Mouse (Mus musculus): ENCODE measurements at regions not wholly inside any gene's neighbourhood (a gene's known extent, or its start where the extent isn't known, plus 50 kb on each side); places are given as distances from the start of the nearest gene placed in this dataset.
"Not testable (repeated sequence)": the region's sequence is repeated elsewhere in the genome, so short reads cannot be mapped to it uniquely, and the experiment has no call there.

DNA sequence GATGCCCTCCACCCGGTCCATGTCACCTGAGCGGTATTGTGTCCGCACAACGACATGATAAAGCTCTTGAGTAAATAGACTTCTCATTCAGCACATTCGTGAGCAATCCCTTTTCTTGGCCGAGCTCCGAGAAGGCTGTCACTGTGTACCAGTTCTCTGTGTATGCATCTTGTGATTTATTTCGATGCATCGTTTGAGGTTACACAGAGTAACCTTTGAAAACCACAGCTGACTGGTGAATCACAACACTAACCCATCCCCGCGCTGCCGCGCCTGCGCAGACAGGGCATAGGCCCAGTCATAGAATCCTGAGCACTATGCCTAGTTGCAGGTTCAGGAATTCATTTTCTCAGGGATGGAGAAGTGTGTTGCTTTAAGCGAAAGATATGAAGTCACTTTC is 201.4 kb downstream of the Med10 start:
- DNase-seq (ENCODE audit: low spot score in 2 of 2) = no peak

DNA sequence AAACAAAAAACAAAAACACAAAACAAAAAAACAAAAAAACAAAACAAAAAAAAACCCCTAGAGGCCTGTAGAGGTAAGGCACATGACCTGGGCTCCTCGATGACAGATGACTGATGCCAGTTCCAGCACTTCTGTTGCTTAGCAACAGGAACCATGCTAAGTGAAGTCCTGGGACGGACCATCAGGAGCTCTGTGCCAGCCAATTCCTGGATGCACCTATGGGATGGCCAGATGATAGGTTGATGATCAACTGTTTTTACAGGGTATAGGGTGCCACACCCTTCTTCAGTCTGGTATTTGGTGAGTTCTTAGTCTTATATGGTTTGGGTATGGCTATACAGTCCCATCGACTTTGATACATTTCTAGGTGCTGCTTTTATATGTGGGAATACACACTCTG is 209.9 kb downstream of the Med10 start:
- DNase-seq (ENCODE audit: low spot score in 2 of 2) = no peak

DNA sequence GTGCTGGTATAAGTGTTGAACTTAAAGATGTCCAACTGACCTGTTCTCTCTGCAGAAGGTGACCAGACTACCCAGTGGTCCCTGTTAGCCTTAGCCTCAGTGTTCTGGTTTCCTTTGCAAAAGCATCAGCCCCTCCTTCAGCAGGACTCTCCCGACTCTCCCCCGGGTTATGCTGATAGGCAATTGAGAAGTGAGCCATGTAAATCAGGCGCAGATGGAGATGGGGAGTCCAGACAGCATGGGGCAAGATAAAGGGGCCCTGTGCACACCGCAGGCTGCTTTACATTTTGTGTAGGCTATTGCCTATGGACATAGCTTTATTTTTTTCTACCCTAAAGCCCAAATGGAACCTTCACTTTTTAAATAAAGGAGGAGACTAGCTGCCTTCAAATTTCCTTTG is 213.0 kb downstream of the Med10 start:
- no peak for DNase-seq (ENCODE audit: low spot score in 2 of 2)

DNA sequence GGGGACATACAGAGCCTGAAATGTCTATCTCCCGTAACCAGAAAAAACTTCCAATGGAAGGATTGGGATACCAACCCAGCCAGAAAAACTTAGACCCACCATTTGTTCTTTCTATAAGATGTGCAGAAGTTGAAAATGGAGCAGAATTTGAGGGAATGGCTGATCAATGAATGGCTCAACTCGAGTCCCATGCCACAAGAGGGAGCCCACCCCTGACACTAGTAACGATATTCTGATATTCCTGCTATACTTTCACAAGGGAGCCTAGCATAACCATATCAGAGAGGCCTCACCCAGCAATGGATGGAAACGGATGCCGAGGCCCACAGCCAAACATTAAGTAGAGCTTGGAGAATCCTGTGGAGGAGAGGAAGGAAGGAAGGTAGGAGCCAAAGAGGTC is 215.3 kb downstream of the Med10 start:
- no peak for DNase-seq (ENCODE audit: low spot score in 2 of 2)

DNA sequence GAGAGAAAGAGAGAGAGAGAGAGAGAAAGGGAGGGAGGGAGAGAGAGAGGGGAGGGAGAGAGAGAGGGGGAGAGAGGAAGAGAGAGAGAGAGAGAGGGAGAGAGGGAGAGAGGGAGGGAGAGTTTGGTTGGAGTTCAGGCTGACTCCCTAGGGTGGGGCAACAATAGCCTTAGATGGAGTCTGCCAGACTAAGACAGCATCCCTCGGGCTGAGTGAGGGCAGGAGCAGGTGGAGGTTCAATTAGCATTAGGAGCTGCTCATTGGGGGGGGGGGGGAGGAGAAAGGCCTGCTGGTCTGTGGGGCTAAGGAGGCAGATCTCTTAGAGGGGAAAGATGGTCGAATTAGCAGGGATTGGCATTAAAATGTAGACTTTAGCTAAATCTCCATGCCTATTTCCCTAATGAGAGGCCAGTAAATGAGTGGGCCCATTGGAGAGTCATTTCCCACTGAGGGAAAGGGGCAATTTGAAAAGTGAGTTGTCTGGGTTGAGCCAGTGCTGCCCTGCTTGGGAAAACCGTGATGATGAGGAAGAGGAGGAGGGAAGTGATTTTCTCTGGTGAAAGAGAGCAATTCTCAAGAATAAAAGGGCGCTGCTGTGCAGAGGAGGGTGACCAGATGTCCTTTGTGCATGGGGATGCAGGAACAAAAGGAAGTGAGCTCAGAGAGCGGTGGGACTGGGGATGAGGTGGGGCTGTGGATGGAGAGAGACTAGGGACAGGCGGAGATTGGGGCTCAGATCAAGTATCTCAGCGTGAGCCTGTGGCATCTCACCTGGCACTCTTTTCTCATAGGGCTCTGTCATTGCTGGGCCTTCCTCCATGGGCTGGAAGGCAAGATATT is 218.0 kb downstream of the Med10 start:
- no peak for DNase-seq (ENCODE audit: low spot score in 2 of 2)

DNA sequence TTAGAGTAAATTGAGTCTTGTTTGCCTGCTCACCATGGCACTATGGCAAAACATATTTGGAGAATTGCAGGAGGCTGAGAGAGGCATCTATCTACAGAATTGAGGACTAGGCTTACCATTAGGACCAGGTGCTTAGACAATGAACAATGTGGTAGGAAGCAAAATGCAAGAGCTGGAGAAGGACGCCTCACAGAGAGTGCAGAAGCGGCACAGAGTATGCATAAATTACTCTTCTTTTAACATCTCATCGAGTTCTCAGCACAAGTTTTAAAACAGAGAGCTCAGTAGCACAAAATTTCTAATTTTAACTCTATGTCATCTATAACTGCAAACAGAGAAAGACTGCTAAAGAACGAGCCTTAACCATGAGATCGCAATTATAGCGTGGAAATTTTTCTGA is 231.1 kb downstream of the Med10 start:
- DNase-seq (ENCODE audit: low spot score in 2 of 2) = no peak

DNA sequence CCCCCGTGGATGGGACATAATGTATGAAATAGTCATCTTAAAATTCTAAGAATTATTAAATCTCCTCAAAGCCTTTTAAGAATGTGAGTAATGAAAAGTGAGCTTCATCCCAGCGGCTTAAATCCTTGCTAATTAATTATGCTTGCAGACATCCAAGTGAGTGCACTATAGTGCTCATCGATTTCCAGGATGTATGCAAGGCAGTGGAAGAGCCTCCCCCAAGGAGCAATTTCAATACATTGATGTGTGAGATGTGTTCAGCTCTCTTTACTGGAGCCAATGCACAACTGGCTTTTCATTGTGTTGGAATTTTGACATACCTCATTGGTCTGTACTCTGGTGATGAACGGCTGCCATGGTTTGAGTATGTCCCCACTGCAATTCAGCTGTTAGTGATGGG is 231.6 kb downstream of the Med10 start:
- DNase-seq (ENCODE audit: low spot score in 2 of 2) = no peak

DNA sequence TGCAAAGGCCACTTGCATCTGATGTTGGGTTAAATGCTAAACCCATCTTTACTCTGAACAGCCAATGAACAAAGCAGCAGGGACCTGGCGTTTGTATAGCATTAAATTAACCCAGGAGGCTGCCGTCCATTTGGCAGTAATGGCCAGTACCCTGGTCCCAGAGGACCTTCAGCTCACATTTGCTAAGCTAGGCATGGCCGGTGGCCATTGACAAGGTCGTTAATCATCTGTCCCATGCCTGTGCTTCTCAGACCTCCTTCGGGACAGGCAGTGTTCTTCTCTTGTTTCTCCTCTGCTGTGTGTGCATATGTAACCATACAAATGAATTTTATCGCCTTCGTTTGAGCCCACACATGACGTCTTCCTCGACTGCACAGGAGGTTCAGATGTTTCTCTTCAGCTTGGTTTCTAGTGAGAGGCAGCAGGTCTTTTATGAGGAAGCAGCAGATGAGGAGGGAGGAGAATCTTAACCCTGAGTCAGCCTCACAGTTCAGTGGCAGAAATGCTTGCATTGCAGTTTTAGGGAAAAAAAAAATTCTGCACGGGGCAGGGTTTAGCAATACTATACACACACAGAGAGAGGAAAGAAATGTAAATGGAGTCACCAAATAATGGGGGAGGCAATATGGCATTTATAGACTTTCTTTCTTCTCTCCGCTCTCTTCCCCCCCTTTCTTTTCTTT is 235.9 kb downstream of the Med10 start:
- no peak for DNase-seq (ENCODE audit: low spot score in 2 of 2)

DNA sequence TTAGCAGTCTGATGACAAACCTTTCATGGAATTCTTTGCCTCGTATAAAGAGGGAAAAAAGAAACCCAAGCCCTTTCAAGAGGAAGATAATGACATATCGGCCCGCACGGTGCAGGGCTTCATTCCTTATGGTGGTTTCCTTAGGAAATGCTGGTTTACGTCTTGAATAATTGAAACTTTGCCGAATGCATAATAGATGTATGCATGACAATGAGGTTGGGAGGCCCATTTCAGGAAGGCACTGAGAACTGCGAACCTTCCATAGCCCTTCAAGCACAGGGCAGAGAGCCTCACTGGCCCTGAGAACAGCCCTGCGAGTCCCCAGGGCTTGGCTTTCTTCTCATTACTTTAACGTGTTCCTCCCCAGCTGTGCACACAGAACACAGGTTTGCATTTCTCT is 255.7 kb downstream of the Med10 start:
- DNase-seq (ENCODE audit: low spot score in 2 of 2) = no peak

DNA sequence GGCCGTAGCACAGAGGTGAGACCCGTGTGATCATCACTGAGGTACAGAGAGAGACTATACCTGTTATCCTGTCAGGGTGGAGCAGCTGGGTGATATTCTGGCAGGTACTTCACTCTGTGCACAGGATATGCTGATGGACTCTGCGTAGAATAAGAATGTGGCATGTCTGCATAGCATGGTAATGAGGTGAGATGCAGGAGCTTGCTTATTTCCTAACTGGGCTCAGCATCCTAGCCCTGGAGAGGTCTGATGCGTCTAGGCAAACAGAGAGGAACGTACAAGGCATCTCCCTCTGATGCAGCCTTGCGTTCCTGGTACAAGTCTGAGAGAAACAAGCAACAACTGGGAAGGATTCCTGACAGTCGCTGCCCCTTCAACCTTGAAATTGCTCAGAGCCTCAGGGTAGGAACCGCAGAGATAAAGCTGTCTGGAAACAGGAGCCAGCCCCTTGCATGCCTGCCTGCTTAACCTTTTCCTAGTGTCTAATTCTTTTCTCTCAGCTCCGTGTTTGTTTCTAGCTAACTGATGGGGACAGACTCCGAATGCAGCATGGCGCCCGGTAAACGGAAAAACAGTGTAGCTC is 259.3 kb downstream of the Med10 start:
- DNase-seq (ENCODE audit: low spot score in 2 of 2) = no peak

DNA sequence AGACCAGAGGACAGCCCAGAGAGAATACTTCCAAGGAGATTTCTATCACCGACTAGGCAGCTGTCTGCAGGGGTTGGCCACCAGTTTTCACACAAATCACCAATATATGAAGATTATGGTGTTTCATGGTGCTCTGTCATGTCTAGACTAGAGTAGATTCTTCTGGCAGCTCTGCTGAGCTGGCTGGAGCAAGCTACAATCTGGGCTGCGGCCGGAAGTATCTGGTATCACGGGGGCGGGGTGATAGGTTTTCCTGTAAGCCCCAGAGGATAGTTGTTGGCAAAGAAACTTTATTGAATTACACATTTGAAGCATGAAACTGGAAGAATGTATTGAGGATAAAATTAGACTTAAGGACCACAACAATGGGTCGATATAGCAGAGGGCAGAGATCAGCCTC is 271.5 kb downstream of the Med10 start:
- no peak for DNase-seq (ENCODE audit: low spot score in 2 of 2)

DNA sequence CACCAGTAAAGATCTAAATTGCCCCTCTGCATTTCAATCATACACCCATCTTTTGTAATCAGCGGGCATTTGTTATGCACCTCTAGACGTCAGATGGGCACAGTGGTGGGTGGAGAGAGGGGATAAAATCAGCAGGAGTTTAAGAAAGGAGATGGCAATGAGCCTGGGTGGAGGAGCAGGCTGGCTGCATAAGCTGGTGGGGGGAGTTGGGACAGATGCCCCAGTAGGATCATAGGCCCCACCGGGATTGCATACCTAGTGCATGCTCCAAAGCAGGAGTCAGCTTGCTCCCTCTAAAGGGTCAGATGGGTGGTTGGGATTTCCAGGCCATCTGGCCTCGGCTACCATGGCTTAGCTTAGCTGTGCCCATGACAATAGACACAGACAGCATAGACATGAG is 273.2 kb downstream of the Med10 start:
- DNase-seq (ENCODE audit: low spot score in 2 of 2) = no peak

DNA sequence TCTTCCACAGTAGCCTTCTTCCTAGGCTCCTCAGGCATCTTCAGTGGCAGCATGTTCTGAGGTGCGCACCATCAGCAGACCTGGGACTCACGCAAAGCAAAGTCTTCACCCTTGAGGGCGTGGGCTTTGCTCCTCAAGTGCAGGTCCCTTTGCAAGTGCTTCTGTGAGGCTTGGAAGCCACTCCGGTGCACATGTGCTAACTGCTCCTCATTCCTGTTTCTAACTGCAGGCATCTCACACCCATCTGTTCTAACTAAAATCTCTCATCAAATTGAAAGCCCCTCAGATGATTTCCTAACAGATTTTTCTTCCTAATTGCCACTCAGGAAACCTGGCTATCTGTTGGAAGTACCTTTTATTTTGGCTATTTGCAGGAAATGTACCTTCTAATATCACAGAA is 278.9 kb downstream of the Med10 start:
- no peak for DNase-seq (ENCODE audit: low spot score in 2 of 2)

DNA sequence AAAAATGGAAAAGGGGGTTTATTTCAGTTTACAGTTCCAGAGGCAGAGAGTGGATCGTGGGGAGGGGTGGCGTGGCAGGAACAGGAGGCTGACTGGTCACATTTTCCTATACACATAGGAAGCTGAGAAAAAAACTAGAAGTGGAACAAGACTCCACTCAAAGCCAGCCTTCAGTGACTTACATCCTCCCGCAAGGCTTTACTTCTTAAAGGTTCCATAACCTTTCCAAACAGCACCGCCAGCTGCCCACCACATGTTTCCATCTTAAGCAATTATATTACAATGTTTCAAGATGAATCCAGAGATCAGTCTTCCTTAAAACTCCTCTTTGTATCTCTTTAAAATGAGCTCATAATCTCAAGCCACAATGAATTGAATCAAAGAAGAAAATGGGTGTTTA is 290.7 kb downstream of the Med10 start:
- no peak for DNase-seq (ENCODE audit: low spot score in 2 of 2)

DNA sequence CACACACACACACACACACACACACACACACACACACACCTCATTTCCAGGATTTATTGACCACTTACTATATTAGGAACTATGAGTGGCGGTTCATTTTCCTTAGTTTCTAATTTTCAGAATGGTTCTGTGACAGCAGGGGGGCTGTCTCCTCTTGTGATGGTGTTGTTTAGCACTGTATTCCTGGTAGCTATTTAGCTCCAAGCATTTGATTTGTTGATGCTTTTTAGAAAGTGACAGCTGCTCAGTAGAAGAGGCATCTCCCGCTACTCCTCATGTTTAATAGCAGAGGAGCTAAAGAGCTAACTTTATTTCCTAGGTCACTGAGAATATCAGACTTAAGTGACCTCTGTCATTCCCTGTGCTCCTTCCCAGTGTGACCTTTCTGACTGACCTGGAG is 291.8 kb downstream of the Med10 start:
- no peak for DNase-seq (ENCODE audit: low spot score in 2 of 2)

DNA sequence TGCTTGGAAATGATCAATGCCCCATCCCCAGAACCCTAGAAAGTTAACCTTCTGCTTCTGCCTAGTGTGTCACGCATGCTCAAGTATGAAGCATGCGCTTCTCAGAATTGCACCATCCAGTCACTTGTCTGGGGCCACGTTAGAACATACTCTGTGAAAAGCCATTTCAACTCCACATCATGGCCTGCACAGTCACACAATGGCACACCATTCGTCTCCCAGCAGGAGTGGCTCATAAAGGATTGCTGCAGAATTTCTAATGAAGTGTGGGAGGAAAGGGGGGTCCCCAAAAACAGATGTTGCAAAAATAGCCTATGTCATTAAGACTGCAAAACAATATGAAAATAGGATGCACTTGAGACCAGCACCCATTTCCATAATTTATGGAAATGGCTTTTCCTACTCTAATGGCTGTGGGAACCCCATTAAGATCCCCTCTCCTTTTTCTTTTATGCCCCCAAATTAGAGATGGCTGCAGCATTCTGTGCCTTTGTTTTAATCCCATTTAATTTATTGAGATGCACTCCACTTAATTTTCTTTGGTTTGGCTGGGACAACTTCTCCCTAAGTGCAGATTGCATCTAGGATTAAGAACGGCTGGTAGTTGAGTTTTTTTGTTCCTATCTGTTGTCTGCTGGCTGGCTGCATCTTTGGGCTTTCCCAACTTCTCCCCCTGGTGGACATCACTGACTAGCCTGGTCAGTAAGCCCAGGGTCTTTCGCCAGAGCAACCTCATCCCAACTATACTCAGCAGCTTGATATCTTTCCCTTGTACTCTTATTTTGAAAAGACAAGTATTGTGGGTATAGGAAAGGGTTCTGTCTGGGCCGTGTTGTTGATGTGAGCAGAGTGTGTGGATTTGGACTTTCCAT is 294.5 kb downstream of the Med10 start:
- DNase-seq (ENCODE audit: low spot score in 2 of 2) = no peak

DNA sequence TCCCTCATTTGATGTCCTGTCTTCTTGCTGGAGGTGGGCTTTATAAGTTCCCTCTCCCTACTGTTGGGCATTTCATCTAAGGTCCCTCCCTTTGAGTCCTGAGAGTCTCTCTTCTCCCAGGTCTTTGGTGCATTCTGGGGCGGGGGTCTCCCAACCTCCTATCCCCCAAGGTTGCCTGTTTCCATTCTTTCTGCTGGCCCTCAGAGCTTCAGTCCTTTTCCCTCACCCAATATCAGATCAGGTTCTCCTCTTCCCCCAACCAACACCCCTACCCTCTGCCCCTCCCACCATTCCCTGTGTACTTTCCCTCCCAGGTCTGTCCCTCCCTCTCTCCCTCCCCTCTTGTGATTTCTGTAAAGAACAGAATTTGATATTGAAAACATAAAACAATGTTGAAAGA is 297.9 kb downstream of the Med10 start:
- not testable (repeated sequence) for DNase-seq (ENCODE audit: low spot score in 2 of 2)

DNA sequence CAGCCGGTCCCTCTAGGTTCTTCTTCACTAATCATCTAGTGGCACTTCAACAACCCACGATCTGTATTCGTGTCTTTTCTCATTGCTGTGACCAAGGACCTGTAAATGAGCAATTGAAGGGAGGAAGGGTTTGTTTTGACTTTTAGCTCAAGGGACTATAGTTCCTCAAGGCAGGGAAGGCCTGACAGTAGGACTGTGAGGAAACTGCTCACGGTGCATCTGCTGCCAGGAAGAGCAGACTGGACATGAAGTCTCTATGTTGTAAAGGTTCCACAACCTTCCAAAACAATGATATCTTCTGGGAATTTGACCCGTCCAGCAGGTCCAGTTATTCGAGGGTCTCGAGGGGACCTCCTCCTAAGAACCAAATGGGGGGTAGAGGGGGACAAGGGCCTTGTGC is 300.8 kb downstream of the Med10 start:
- DNase-seq (ENCODE audit: low spot score in 2 of 2) = no peak

DNA sequence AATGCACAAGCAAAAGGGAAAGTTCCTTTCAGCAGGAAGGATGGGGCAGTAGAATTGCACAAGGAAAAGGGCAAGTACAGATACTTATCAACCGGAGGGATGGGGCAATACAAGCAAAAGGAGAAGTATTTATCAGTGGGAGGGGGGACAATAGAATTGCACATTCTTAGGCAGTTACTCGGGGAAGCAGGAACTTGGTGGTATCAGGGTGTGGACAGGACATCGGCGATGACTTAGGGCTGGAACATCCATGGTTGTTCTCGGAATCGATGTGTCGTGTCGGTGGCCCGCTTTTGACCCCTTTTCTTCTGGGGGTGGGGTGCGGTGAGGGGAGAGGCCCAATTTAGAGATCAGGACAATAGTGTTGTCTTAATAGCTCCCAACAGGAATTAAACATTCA is 301.3 kb downstream of the Med10 start:
- DNase-seq (ENCODE audit: low spot score in 2 of 2) = not testable (repeated sequence)

DNA sequence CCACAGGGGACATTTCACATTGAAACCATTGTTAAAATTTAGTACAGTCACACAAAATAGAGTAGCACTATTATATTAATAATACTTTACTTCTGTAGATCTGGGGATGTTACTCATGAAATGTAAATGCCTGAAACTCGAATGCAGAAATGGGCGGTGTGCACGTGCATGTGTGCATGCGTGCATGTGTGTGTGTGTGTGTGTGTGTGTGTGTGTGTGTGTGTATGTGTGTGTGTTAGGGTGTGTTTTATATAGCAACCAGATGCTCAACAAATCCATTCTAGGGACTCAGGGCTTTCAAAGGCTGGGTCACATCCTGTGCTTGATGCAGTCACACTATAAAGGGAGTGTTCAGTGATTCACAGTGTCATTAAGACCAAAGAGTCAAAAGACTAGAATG is 301.7 kb downstream of the Med10 start:
- DNase-seq (ENCODE audit: low spot score in 2 of 2) = no peak

DNA sequence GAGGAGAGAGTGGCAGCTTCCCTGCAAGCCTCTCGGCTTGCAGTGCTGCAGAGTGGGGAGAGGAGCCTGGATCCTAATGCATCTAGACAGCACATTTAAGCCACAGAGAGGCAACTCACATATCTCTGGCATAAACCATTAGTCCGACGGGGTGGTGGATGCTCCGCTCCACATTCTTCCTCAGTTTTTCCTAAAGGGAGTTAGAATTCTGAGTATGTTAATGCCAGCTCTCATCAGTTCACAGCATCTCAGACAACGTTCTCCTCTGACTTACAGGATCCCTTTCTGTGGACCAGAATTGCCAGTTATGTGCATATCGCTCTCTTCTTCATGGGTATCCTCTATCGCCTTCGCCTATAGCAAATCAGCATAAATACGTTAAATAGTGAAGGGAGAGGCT is 313.4 kb downstream of the Med10 start:
- no peak for DNase-seq (ENCODE audit: low spot score in 2 of 2)

DNA sequence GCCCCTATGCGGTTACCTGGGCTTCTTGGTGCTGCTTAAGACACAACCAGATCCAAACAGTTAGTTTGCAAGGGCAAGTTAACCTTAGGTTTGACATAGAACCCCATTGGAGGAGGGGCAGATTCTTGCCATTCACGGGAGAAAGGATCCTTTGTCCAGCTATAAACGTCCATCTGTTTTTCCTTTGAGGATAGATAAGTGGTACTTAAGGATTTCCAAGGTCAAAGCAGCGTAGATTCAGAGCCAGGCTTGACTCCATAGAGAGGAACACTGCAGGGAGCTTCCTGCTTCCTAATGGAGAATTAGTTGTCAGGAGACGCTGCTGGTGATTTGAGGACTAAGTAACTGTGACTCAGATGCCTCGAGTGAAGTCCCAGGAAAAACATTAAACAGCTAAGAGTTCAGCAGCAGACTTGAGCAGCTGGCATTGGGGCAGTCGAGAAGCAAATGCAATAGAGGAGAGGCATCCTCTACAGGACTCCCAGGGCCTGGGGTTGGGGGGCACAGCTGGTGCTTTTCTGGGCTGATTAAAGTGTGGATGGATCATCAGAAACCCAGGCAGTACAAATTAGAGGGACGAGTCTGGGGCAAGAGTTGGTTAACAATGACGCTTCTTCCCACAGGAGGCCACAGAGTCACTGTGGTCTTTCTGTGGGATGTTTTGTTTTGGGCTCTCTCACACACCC is 322.8 kb downstream of the Med10 start:
- DNase-seq (ENCODE audit: low spot score in 2 of 2) = no peak
